Mouse (Mus musculus): ENCODE data around the gene Acox2. TPM values are rescaled to one million over a fixed set of nuclear protein-coding genes. Genes with fewer than 3 reads are reported as not detected.

Gene Acox2
- polyA plus RNA-seq, 1 experiment: not detected

DNA sequence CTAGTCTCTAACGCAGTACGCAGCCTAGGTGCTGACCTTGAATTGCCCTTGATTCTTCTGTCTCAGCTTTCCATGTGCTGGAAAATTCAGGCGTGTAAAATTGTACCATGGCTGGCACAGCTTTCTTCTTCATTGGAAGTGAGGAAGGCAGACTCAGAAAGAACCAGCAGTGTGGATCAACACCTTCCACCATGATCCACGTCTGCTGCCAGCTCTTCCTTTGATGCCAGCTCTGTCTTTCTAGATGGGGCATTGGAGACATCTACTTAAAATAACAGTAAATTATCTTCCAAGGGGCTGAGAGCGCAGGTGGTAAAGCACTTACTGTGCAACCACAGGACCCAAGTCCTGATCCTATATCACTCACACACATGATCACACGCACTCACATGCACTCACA lies 66.4 kb downstream of the Acox2 start:
- Histone ChIP-seq H3K79me3 (ENCODE audit: low read depth) (no peaks in the 10 kb centered on the region), H3K36me3 (ENCODE audit: control insufficient read depth, insufficient read depth) (no peaks in the 10 kb centered on the region), H3ac (ENCODE audit: control insufficient read depth, insufficient read length, low read depth) (no peak overlapping the region), H3K27me3 (ENCODE audit: control insufficient read depth, insufficient read depth, insufficient read length) (peaks cover 12% of the 10 kb centered on the region), H3K79me2 (ENCODE audit: control insufficient read depth, insufficient read depth) (no peaks in the 10 kb centered on the region), H3K4me3 (ENCODE audit: insufficient read depth, poor library complexity, severe bottlenecking) (no peak overlapping the region)
- no peak for TF ChIP-seq FOSL1 (IDR thresholded peaks at IDR 0.05; ENCODE audit: insufficient read depth, low read length, poor library complexity, severe bottlenecking)
- TF ChIP-seq MYOG (IDR thresholded peaks at IDR 0.05; ENCODE audit: control insufficient read depth, extremely low read depth, insufficient read length): no peak
- no peak for TF ChIP-seq USF1 (IDR thresholded peaks at IDR 0.05; ENCODE audit: low read depth)
- TF ChIP-seq CTCF (IDR thresholded peaks at IDR 0.05; ENCODE audit: control insufficient read depth, insufficient read depth, insufficient read length): no peak
- TF ChIP-seq MYOD1 (IDR thresholded peaks at IDR 0.05; ENCODE audit: control insufficient read depth, insufficient read length, low read depth): no peak
- no peak for TF ChIP-seq CEBPB (IDR thresholded peaks at IDR 0.05; ENCODE audit: low read depth)
- no peak for TF ChIP-seq MAX (IDR thresholded peaks at IDR 0.05)

DNA sequence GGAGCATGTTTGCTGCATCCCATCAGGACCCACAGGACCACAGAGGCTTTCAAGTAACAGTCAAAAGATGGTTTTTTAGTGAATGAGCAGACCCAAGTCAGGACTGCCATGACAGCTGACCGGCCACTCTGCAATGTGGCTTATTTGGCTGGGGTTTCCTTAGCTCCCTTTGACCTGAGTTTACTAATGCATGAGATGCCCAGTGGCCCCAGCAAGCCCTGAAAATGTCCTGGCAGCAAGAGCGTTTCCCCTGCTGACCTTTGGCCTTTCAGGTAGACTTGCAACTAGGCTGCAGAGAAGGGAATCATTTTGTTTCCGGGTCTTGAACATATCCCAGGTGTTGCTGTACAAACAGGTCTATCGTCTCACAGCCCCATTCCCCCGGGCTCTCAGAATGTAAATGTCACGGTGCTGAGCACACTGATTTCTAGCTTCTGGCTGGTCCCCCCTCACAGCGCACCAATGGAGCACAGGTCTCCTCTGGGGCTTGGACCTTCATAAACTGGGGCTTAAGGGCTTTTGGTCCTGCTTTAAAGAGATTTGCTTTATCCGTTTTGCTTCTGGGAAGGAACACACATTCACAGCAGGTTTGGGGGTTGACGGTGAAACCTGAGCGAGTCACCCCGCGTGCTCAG lies 67.7 kb downstream of the Acox2 start:
- Histone ChIP-seq H3K36me3 (ENCODE audit: control insufficient read depth, insufficient read depth) (no peaks in the 10 kb centered on the region), H3K79me3 (ENCODE audit: low read depth) (no peaks in the 10 kb centered on the region), H3K79me2 (ENCODE audit: control insufficient read depth, insufficient read depth) (no peaks in the 10 kb centered on the region), H3K4me3 (ENCODE audit: insufficient read depth, poor library complexity, severe bottlenecking) (no peak overlapping the region), H3ac (ENCODE audit: control insufficient read depth, insufficient read length, low read depth) (no peak overlapping the region), H3K27me3 (ENCODE audit: control insufficient read depth, insufficient read depth, insufficient read length) (peaks cover 12% of the 10 kb centered on the region)
- TF ChIP-seq CTCF (IDR thresholded peaks at IDR 0.05; ENCODE audit: control insufficient read depth, insufficient read depth, insufficient read length) (no peak), MYOD1 (IDR thresholded peaks at IDR 0.05; ENCODE audit: control insufficient read depth, insufficient read length, low read depth) (no peak), CEBPB (IDR thresholded peaks at IDR 0.05; ENCODE audit: low read depth) (no peak), MAX (IDR thresholded peaks at IDR 0.05) (no peak), MYOG (IDR thresholded peaks at IDR 0.05; ENCODE audit: control insufficient read depth, extremely low read depth, insufficient read length) (no peak), FOSL1 (IDR thresholded peaks at IDR 0.05; ENCODE audit: insufficient read depth, low read length, poor library complexity, severe bottlenecking) (no peak), USF1 (IDR thresholded peaks at IDR 0.05; ENCODE audit: low read depth) (no peak)

DNA sequence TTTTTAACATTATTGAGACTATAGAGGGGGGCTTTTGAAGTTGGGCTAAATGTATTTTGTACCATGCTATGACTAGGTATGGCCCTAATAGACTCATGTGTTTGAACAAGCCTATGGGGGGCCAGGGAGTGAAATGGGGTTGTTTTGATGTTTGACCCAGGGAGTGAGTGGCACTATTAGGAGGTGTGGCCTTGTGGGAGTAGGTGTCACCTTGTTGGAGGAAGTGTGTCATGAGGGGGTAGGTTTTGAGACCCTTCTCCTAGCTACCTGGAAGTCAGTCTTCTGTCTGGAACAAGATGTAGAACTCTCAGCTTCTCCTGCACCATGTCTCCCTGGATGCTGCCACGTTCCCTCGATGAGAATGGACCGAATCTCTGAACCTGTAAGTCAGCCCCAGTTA lies 68.6 kb downstream of the Acox2 start:
- TF ChIP-seq CEBPB (IDR thresholded peaks at IDR 0.05; ENCODE audit: low read depth) (no peak), FOSL1 (IDR thresholded peaks at IDR 0.05; ENCODE audit: insufficient read depth, low read length, poor library complexity, severe bottlenecking) (no peak), USF1 (IDR thresholded peaks at IDR 0.05; ENCODE audit: low read depth) (no peak), CTCF (IDR thresholded peaks at IDR 0.05; ENCODE audit: control insufficient read depth, insufficient read depth, insufficient read length) (no peak), MYOG (IDR thresholded peaks at IDR 0.05; ENCODE audit: control insufficient read depth, extremely low read depth, insufficient read length) (no peak), MAX (IDR thresholded peaks at IDR 0.05) (no peak), MYOD1 (IDR thresholded peaks at IDR 0.05; ENCODE audit: control insufficient read depth, insufficient read length, low read depth) (no peak)
- no peak overlapping the region for H3K4me3 ChIP-seq (ENCODE audit: insufficient read depth, poor library complexity, severe bottlenecking)
- H3K27me3 ChIP-seq (ENCODE audit: control insufficient read depth, insufficient read depth, insufficient read length): peaks cover 9% of the 10 kb centered on the region
- no peak overlapping the region for H3ac ChIP-seq (ENCODE audit: control insufficient read depth, insufficient read length, low read depth)
- no peaks in the 10 kb centered on the region for H3K79me2 ChIP-seq (ENCODE audit: control insufficient read depth, insufficient read depth)
- H3K79me3 ChIP-seq (ENCODE audit: low read depth): no peaks in the 10 kb centered on the region
- H3K36me3 ChIP-seq (ENCODE audit: control insufficient read depth, insufficient read depth): no peaks in the 10 kb centered on the region

DNA sequence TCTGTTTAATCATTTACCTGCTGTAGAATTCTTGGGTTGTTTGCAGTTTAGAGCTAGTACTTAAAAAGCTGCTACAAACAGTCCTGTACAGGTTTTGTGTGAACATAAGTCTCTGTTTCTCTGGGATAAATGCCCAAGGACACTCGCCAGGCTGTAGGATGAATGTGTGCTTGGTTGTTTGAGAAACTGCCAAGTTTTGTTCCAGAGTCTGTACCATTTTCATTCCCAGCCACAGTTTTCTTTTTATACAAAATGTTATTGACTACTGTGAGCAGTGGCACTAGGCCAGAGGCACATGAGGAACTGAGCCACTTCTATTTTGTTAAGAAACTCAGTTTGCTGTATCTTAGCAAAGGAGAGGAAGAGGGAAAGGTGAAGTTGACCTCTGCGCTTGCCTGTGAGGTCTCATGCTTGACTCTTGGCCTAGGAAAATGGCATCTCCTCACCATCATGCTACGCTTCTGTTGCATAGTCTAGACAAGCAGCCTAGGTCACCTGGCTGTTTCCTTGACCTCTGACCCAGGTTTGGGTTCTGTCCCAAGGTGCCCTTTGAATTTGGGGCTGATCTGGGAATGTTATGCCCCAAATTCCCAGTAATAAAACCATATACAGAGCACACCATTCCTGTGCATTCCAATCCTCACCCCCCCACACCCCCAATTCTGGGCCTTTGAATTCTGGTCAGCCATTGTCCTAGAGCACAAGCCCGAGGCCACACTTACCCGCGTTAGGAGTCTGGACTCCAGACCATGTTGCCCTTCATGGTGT lies 72.7 kb downstream of the Acox2 start:
- Histone ChIP-seq H3K79me2 (ENCODE audit: control insufficient read depth, insufficient read depth) (no peaks in the 10 kb centered on the region), H3K36me3 (ENCODE audit: control insufficient read depth, insufficient read depth) (no peaks in the 10 kb centered on the region), H3ac (ENCODE audit: control insufficient read depth, insufficient read length, low read depth) (no peak overlapping the region), H3K27me3 (ENCODE audit: control insufficient read depth, insufficient read depth, insufficient read length) (no peaks in the 10 kb centered on the region), H3K4me3 (ENCODE audit: insufficient read depth, poor library complexity, severe bottlenecking) (no peak overlapping the region), H3K79me3 (ENCODE audit: low read depth) (no peaks in the 10 kb centered on the region)
- TF ChIP-seq MAX (IDR thresholded peaks at IDR 0.05): no peak
- no peak for TF ChIP-seq USF1 (IDR thresholded peaks at IDR 0.05; ENCODE audit: low read depth)
- no peak for TF ChIP-seq MYOG (IDR thresholded peaks at IDR 0.05; ENCODE audit: control insufficient read depth, extremely low read depth, insufficient read length)

DNA sequence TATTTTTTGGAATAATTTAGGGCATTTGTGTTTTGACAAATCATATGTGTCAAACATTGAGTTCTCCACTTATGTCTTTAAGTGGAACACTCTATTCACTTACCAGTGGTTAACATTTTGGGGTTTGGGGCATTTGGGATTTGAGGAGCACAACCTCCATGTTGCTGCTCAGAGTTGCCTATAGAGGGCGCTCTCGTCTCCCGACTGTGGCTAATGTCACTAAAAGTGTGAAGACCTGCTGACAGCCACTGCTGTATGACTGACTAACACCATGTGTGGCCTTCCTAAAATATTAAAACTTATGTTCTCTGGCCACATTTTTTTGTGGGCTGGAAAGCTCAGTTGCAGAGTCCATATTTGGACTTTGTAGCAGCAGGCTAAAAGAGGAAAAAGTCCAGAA lies 75.8 kb downstream of the Acox2 start:
- no peak overlapping the region for H3ac ChIP-seq (ENCODE audit: control insufficient read depth, insufficient read length, low read depth)
- no peaks in the 10 kb centered on the region for H3K36me3 ChIP-seq (ENCODE audit: control insufficient read depth, insufficient read depth)
- H3K79me2 ChIP-seq (ENCODE audit: control insufficient read depth, insufficient read depth): no peaks in the 10 kb centered on the region
- no peaks in the 10 kb centered on the region for H3K79me3 ChIP-seq (ENCODE audit: low read depth)
- no peak overlapping the region for H3K4me3 ChIP-seq (ENCODE audit: insufficient read depth, poor library complexity, severe bottlenecking)
- TF ChIP-seq MYOG (IDR thresholded peaks at IDR 0.05; ENCODE audit: control insufficient read depth, extremely low read depth, insufficient read length): no peak
- no peak for TF ChIP-seq MYOD1 (IDR thresholded peaks at IDR 0.05; ENCODE audit: control insufficient read depth, insufficient read length, low read depth)
- TF ChIP-seq USF1 (IDR thresholded peaks at IDR 0.05; ENCODE audit: low read depth): no peak
- no peak for TF ChIP-seq CEBPB (IDR thresholded peaks at IDR 0.05; ENCODE audit: low read depth)
- TF ChIP-seq MAX (IDR thresholded peaks at IDR 0.05): no peak
- TF ChIP-seq CTCF (IDR thresholded peaks at IDR 0.05; ENCODE audit: control insufficient read depth, insufficient read depth, insufficient read length): no peak
- no peak for TF ChIP-seq FOSL1 (IDR thresholded peaks at IDR 0.05; ENCODE audit: insufficient read depth, low read length, poor library complexity, severe bottlenecking)
- no peaks in the 10 kb centered on the region for H3K27me3 ChIP-seq (ENCODE audit: control insufficient read depth, insufficient read depth, insufficient read length)
